ENCODE assay signal across 31 mouse cellular contexts in genomic region chr17:35304478-35304877, GRCm38 (mm10). TPM values are rescaled to one million over a fixed set of nuclear protein-coding genes. Genes with fewer than 3 reads are reported as not detected.
DNase-seq lines count a peak whose midpoint lies in the region; ATAC-seq and TF ChIP-seq lines count a peak whose summit lies in the region.
"Had no signal": no experiment of that assay in that cellular context is flagged by ENCODE, and none has a peak within 500 bp of the region (broad histone marks: within the 10 kb centered on the region; RNA-seq: fewer than 3 reads in every experiment).

No protein-coding gene starts in this region.

- H3K27me3 ChIP-seq in heart, embryonic 10.5 days (ENCODE audit: insufficient read depth, poor library complexity, severe bottlenecking), result peaks cover 33% of the 10 kb centered on the region
- H3K27me3 ChIP-seq in intestine, embryonic 16.5 days (replicated peaks; ENCODE audit: control insufficient read depth, insufficient read depth, low read length), result no peaks in the 10 kb centered on the region
- H3K27me3 ChIP-seq in stomach, postnatal 0 days (ENCODE audit: control insufficient read depth, insufficient read depth, low read length), result no peaks in the 10 kb centered on the region
- 0 out of 2 replicates have a peak, but pooled peaks cover 4% of the 10 kb centered on the region for H3K27me3 ChIP-seq in forebrain, embryonic 14.5 days (replicated peaks; ENCODE audit: control insufficient read depth, insufficient read depth, low read length)
- H3K27me3 ChIP-seq: lung, embryonic 15.5 days; midbrain, embryonic 15.5 days had no signal

- H3K27ac ChIP-seq in heart, embryonic 10.5 days, result no peak overlapping the region
- H3K27ac ChIP-seq in intestine, embryonic 16.5 days (ENCODE audit: low read length), result no peak overlapping the region
- H3K27ac ChIP-seq in stomach, postnatal 0 days (replicated peaks), result 0 out of 2 replicates have a peak overlapping the region, but pooled peaks have one; percentile 2
- no peak overlapping the region for H3K27ac ChIP-seq in forebrain, embryonic 14.5 days (ENCODE audit: low read depth, low read length)
- H3K27ac ChIP-seq: hindbrain, embryonic 13.5 days; kidney, postnatal 0 days; liver, embryonic 14.5 days; lung, embryonic 15.5 days; midbrain, embryonic 10.5 days; midbrain, embryonic 15.5 days had no signal

- H3K36me3 ChIP-seq in heart, embryonic 10.5 days, result no peaks in the 10 kb centered on the region
- no peaks in the 10 kb centered on the region for H3K36me3 ChIP-seq in intestine, embryonic 16.5 days (ENCODE audit: control insufficient read depth, insufficient read depth, low read length)
- no peaks in the 10 kb centered on the region for H3K36me3 ChIP-seq in stomach, postnatal 0 days (ENCODE audit: control insufficient read depth, insufficient read depth, low read length)
- no peaks in the 10 kb centered on the region for H3K36me3 ChIP-seq in forebrain, embryonic 14.5 days (ENCODE audit: control insufficient read depth, insufficient read depth, low read length)
- H3K36me3 ChIP-seq: hindbrain, embryonic 13.5 days; lung, embryonic 15.5 days; midbrain, embryonic 10.5 days; midbrain, embryonic 15.5 days had no signal

- no peak overlapping the region for H3K4me3 ChIP-seq in heart, embryonic 10.5 days
- H3K4me3 ChIP-seq in lung, adult 2 months (replicated peaks; ENCODE audit: extremely low read depth, low read depth, low read length), result no peak overlapping the region
- H3K4me3 ChIP-seq in intestine, embryonic 16.5 days (ENCODE audit: low read length), result no peak overlapping the region
- H3K4me3 ChIP-seq in stomach, postnatal 0 days (ENCODE audit: low read depth, low read length), result no peak overlapping the region
- no peak overlapping the region for H3K4me3 ChIP-seq in forebrain, embryonic 14.5 days (ENCODE audit: low read depth, low read length)
- H3K4me3 ChIP-seq: erythroblast, embryonic 14.5 days; hindbrain, embryonic 13.5 days; lung, embryonic 15.5 days; midbrain, embryonic 10.5 days; midbrain, embryonic 15.5 days had no signal

- no peak for TF ChIP-seq POLR2A in lung, adult 2 months (IDR thresholded peaks at IDR 0.05; ENCODE audit: borderline replicate concordance, extremely low read depth, low read depth, low read length)

- no peak overlapping the region for H3K9ac ChIP-seq in intestine, embryonic 16.5 days (ENCODE audit: low read depth, low read length)
- no peak overlapping the region for H3K9ac ChIP-seq in stomach, postnatal 0 days (ENCODE audit: low read length)
- H3K9ac ChIP-seq in forebrain, embryonic 14.5 days (ENCODE audit: low read length), result no peak overlapping the region
- H3K9ac ChIP-seq: forebrain, postnatal 0 days; hindbrain, embryonic 13.5 days; liver, embryonic 14.5 days; lung, embryonic 15.5 days; midbrain, embryonic 15.5 days had no signal

- no peak overlapping the region for H3K4me2 ChIP-seq in intestine, embryonic 16.5 days (ENCODE audit: low read depth, low read length)
- H3K4me2 ChIP-seq in stomach, postnatal 0 days (replicated peaks; ENCODE audit: low read depth), result no peak overlapping the region
- H3K4me2 ChIP-seq in forebrain, embryonic 14.5 days (ENCODE audit: low read length), result no peak overlapping the region
- H3K4me2 ChIP-seq: heart, embryonic 11.5 days; hindbrain, embryonic 13.5 days; lung, embryonic 15.5 days; midbrain, embryonic 15.5 days had no signal

- 73% methylated on average over 6 of the region's 6 CpGs for WGBS in heart, embryonic 10.5 days
- 43% methylated on average over 6 of the region's 6 CpGs for WGBS in lung, adult 2 months
- WGBS in intestine, embryonic 16.5 days, result 57% methylated on average over 6 of the region's 6 CpGs
- whole genome bisulfite sequencing in stomach, postnatal 0 days, result 51% methylated on average over 6 of the region's 6 CpGs
- WGBS in forebrain, embryonic 14.5 days, result 73% methylated on average over 6 of the region's 6 CpGs

- DNase-seq in heart, embryonic 10.5 days (ENCODE audit: low spot score), result peak; percentile 68
- no peak for DNase-seq in heart, adult 8-10 months (ENCODE audit: low spot score)
- peak; percentile 41 for DNase-seq in lung, postnatal 36 days
- DNase-seq in lung, adult 2 months, result no peak
- DNase-seq in stomach, postnatal 0 days (ENCODE audit: low spot score), result peak; percentile 84
- DNase-seq in forebrain, embryonic 14.5 days (ENCODE audit: low spot score), result no peak
- DNase-seq: cerebellum, adult 2 months; cerebellum, postnatal 14 days; forebrain, postnatal 0 days; gastrocnemius, postnatal 10 days; heart, postnatal 4 days; kidney, adult 18-20 months; kidney, postnatal 4 days; layer of hippocampus, postnatal 36 days; left cerebral cortex, postnatal 4 days; right cerebral cortex, adult 18-20 months; right cerebral cortex, postnatal 4 days had no signal

- H3K9me3 ChIP-seq in heart, embryonic 10.5 days, result no peaks in the 10 kb centered on the region
- no peaks in the 10 kb centered on the region for H3K9me3 ChIP-seq in intestine, embryonic 16.5 days (ENCODE audit: control insufficient read depth, low read length)
- H3K9me3 ChIP-seq in stomach, postnatal 0 days (ENCODE audit: control insufficient read depth, low read length), result no peaks in the 10 kb centered on the region
- H3K9me3 ChIP-seq in forebrain, embryonic 14.5 days (replicated peaks; ENCODE audit: control insufficient read depth, low read length), result no peaks in the 10 kb centered on the region
- H3K9me3 ChIP-seq: hindbrain, embryonic 13.5 days; lung, embryonic 15.5 days; midbrain, embryonic 15.5 days had no signal

- 0 out of 2 replicates have a peak, but pooled peaks cover 5% of the 10 kb centered on the region for H3K4me1 ChIP-seq in heart, embryonic 10.5 days
- 0 out of 2 replicates have a peak, but pooled peaks cover 2% of the 10 kb centered on the region for H3K4me1 ChIP-seq in lung, adult 2 months (ENCODE audit: control insufficient read depth, insufficient read depth, low read length)
- no peaks in the 10 kb centered on the region for H3K4me1 ChIP-seq in intestine, embryonic 16.5 days (ENCODE audit: control insufficient read depth, insufficient read depth, low read length)
- H3K4me1 ChIP-seq in stomach, postnatal 0 days (replicated peaks; ENCODE audit: control insufficient read depth, insufficient read depth), result no peaks in the 10 kb centered on the region
- no peaks in the 10 kb centered on the region for H3K4me1 ChIP-seq in forebrain, embryonic 14.5 days (ENCODE audit: control insufficient read depth, insufficient read depth, low read length)
- H3K4me1 ChIP-seq: hindbrain, embryonic 13.5 days; lung, embryonic 15.5 days; midbrain, embryonic 10.5 days; midbrain, embryonic 15.5 days had no signal

- no peak for TF ChIP-seq EP300 in stomach, postnatal 0 days (optimal IDR thresholded peaks at IDR 0.05)

- peak; percentile 33; the same call in 1 of the 2 replicates for ATAC-seq in intestine, embryonic 16.5 days
- ATAC-seq in stomach, postnatal 0 days (ENCODE audit: low FRiP score, low TSS enrichment), result peak; percentile 75
- ATAC-seq in forebrain, embryonic 14.5 days, result no peak
- ATAC-seq: forebrain, postnatal 0 days; midbrain, embryonic 15.5 days had no signal

- TF ChIP-seq CTCF in lung, adult 2 months (IDR thresholded peaks at IDR 0.05; ENCODE audit: insufficient read depth, low read length), result no peak
- TF ChIP-seq CTCF in stomach, postnatal 0 days (IDR thresholded peaks at IDR 0.05; ENCODE audit: low read depth), result no peak

RNA-seq across cellular contexts. Expression of gene H2-Q1, which starts 15.7 kb away (rescaled TPM):
- 0.80 and 1.2 TPM in 2 replicates for polyA plus RNA-seq in heart, embryonic 10.5 days (2016; fragmentation: Nextera tagmentation; extraction: Ambion mirVana)
- 1 to 10 TPM in 3 of 4 experiments, under 1 TPM in 1; 0.53 to 1.5 (median 1.4) TPM for total RNA-seq in heart, adult 8-10 months (2022)
- polyA plus RNA-seq in lung, adult 2 months (2012; rRNA removed), result 0.49 and 0.71 TPM in 2 replicates
- 8.8 and 12.8 TPM in 2 replicates for polyA plus RNA-seq in intestine, embryonic 16.5 days (2015; fragmentation: Nextera tagmentation; extraction: Ambion mirVana)
- not detected in 2 replicates for polyA plus RNA-seq in stomach, postnatal 0 days (2015; fragmentation: Nextera tagmentation; extraction: Ambion mirVana)
- polyA plus RNA-seq in forebrain, embryonic 14.5 days (2014; fragmentation: Nextera tagmentation; extraction: Ambion mirVana), result 0.46 TPM in 1 of 2 replicates, not detected in the other
- polyA plus RNA-seq: erythroblast, embryonic 14.5 days; forebrain, embryonic 11.5 days; heart, embryonic 16.5 days; kidney, postnatal 0 days; midbrain, embryonic 10.5 days; neural tube, embryonic 11.5 days; testis, adult 2 months had no signal

RNA-seq across cellular contexts. Expression of gene H2-Q2, which starts 37.6 kb away (rescaled TPM):
- 11.2 and 15.9 TPM in 2 replicates for polyA plus RNA-seq in heart, embryonic 10.5 days (2016; fragmentation: Nextera tagmentation; extraction: Ambion mirVana)
- total RNA-seq in heart, adult 8-10 months (2022), result 1 to 10 TPM in 2 of 4 experiments, under 1 TPM in 2; 0.84 to 1.3 (median 1.1) TPM
- polyA plus RNA-seq in lung, adult 2 months (2012; rRNA removed), result 6.4 and 6.6 TPM in 2 replicates
- polyA plus RNA-seq in intestine, embryonic 16.5 days (2015; fragmentation: Nextera tagmentation; extraction: Ambion mirVana), result 136 and 184 TPM in 2 replicates
- 1.2 and 1.6 TPM in 2 replicates for polyA plus RNA-seq in stomach, postnatal 0 days (2015; fragmentation: Nextera tagmentation; extraction: Ambion mirVana)
- polyA plus RNA-seq in forebrain, embryonic 14.5 days (2014; fragmentation: Nextera tagmentation; extraction: Ambion mirVana), result 1.1 and 2.1 TPM in 2 replicates
- total RNA-seq: neutrophil, adult 5-6 weeks had no signal
- polyA plus RNA-seq: erythroblast, embryonic 14.5 days had no signal

RNA-seq across cellular contexts. Expression of gene H2-D1, which starts 41.9 kb away (rescaled TPM):
- polyA plus RNA-seq in heart, embryonic 10.5 days (2016; fragmentation: Nextera tagmentation; extraction: Ambion mirVana), result 22.5 and 25.0 TPM in 2 replicates
- total RNA-seq in heart, adult 8-10 months (2022), result 100 to 1,000 TPM; 108 to 169 (median 117) TPM
- 878 and 1,286 TPM in 2 replicates for polyA plus RNA-seq in lung, adult 2 months (2012; rRNA removed)
- polyA plus RNA-seq in intestine, embryonic 16.5 days (2015; fragmentation: Nextera tagmentation; extraction: Ambion mirVana), result 238 and 255 TPM in 2 replicates
- 303 and 307 TPM in 2 replicates for polyA plus RNA-seq in stomach, postnatal 0 days (2015; fragmentation: Nextera tagmentation; extraction: Ambion mirVana)
- polyA plus RNA-seq in forebrain, embryonic 14.5 days (2014; fragmentation: Nextera tagmentation; extraction: Ambion mirVana), result 37.5 and 44.2 TPM in 2 replicates

Comparison
In these comparisons a context has a peak if more than half of its experiments do, and no peak if none do; other contexts are left out.
1. DNase-seq: peak in heart, embryonic 10.5 days (single experiment), lung, postnatal 36 days (single experiment) and stomach, postnatal 0 days (single experiment); none in heart, adult 8-10 months (single experiment), lung, adult 2 months (single experiment) and forebrain, embryonic 14.5 days (single experiment).